Comparison of ENCODE assay signal across 8 mouse cellular contexts in genomic region chrX:43430581-43430980, GRCm38 (mm10). TPM values are rescaled to one million over a fixed set of nuclear protein-coding genes. Genes with fewer than 3 reads are reported as not detected.
DNase-seq lines count a peak whose midpoint lies in the region; ATAC-seq and TF ChIP-seq lines count a peak whose summit lies in the region.

No protein-coding gene starts in this region.

- peaks cover 33% of the 10 kb centered on the region for H3K27me3 ChIP-seq in liver, embryonic 12.5 days (replicated peaks)
- H3K27me3 ChIP-seq in embryonic facial prominence, embryonic 10.5 days (replicated peaks; ENCODE audit: low read depth, poor library complexity, severe bottlenecking) = peaks cover 38% of the 10 kb centered on the region
- H3K27me3 ChIP-seq in hindbrain, embryonic 16.5 days (replicated peaks; ENCODE audit: control insufficient read depth, insufficient read depth, low read length) = no peaks in the 10 kb centered on the region
- no peaks in the 10 kb centered on the region for H3K27me3 ChIP-seq in neural tube, embryonic 14.5 days (ENCODE audit: control insufficient read depth, insufficient read depth, low read length)
- H3K27me3 ChIP-seq in kidney, adult 2 months (replicated peaks; ENCODE audit: control insufficient read depth, insufficient read depth, low read length) = no peaks in the 10 kb centered on the region

- TF ChIP-seq CTCF in kidney, adult 2 months (conservative IDR thresholded peaks at IDR 0.05; ENCODE audit: insufficient read depth, insufficient read length, low read depth, low read length) = no peak

- no peak overlapping the region for H3K27ac ChIP-seq in liver, embryonic 12.5 days
- no peak overlapping the region for H3K27ac ChIP-seq in embryonic facial prominence, embryonic 10.5 days (replicated peaks)
- peak overlapping the region; percentile 83 for H3K27ac ChIP-seq in hindbrain, embryonic 16.5 days (ENCODE audit: low read depth, low read length)
- peak overlapping the region; percentile 72 for H3K27ac ChIP-seq in neural tube, embryonic 14.5 days (ENCODE audit: low read depth, low read length)
- H3K27ac ChIP-seq in kidney, adult 2 months (ENCODE audit: insufficient read depth, low read depth, low read length) = no peak overlapping the region

- no peak for TF ChIP-seq POLR2A in kidney, adult 2 months (IDR thresholded peaks at IDR 0.05; ENCODE audit: low read depth, low read length)

- no peaks in the 10 kb centered on the region for H3K4me1 ChIP-seq in liver, embryonic 12.5 days
- H3K4me1 ChIP-seq in embryonic facial prominence, embryonic 10.5 days = 0 out of 2 replicates have a peak, but pooled peaks cover 2% of the 10 kb centered on the region
- H3K4me1 ChIP-seq in hindbrain, embryonic 16.5 days (ENCODE audit: control insufficient read depth, insufficient read depth, low read depth, low read length) = no peaks in the 10 kb centered on the region
- H3K4me1 ChIP-seq in neural tube, embryonic 14.5 days (ENCODE audit: control insufficient read depth, insufficient read depth, low read length) = no peaks in the 10 kb centered on the region
- H3K4me1 ChIP-seq in kidney, adult 2 months (ENCODE audit: control insufficient read depth, insufficient read depth, low read length) = no peaks in the 10 kb centered on the region

- ATAC-seq in liver, embryonic 12.5 days = no peak
- peak; percentile 73 for ATAC-seq in hindbrain, embryonic 16.5 days
- peak; percentile 70; the same call in 1 of the 2 replicates for ATAC-seq in neural tube, embryonic 14.5 days (ENCODE audit: low read depth)
- ATAC-seq in erythroid progenitor cell, adult 5-6 weeks (replicated peaks; ENCODE audit: low FRiP score, poor library complexity, severe bottlenecking) = no peak

- no peaks in the 10 kb centered on the region for H3K36me3 ChIP-seq in liver, embryonic 12.5 days
- no peaks in the 10 kb centered on the region for H3K36me3 ChIP-seq in embryonic facial prominence, embryonic 10.5 days (replicated peaks)
- H3K36me3 ChIP-seq in hindbrain, embryonic 16.5 days (ENCODE audit: control insufficient read depth, insufficient read depth, low read length) = no peaks in the 10 kb centered on the region
- H3K36me3 ChIP-seq in neural tube, embryonic 14.5 days (ENCODE audit: control insufficient read depth, insufficient read depth, low read length) = no peaks in the 10 kb centered on the region
- H3K36me3 ChIP-seq in kidney, adult 2 months (ENCODE audit: control insufficient read depth, insufficient read depth, low read length) = no peaks in the 10 kb centered on the region

- no peak overlapping the region for H3K4me3 ChIP-seq in liver, embryonic 12.5 days
- H3K4me3 ChIP-seq in embryonic facial prominence, embryonic 10.5 days = peak overlapping the region; percentile 53
- peak overlapping the region; percentile 51 for H3K4me3 ChIP-seq in hindbrain, embryonic 16.5 days (ENCODE audit: low read length)
- peak overlapping the region; percentile 37 for H3K4me3 ChIP-seq in neural tube, embryonic 14.5 days (ENCODE audit: low read depth, low read length)
- no peak overlapping the region for H3K4me3 ChIP-seq in kidney, adult 2 months (ENCODE audit: insufficient read depth, low read depth, low read length)

- no peaks in the 10 kb centered on the region for H3K9me3 ChIP-seq in liver, embryonic 12.5 days (replicated peaks)
- no peaks in the 10 kb centered on the region for H3K9me3 ChIP-seq in embryonic facial prominence, embryonic 10.5 days
- no peaks in the 10 kb centered on the region for H3K9me3 ChIP-seq in hindbrain, embryonic 16.5 days (ENCODE audit: control insufficient read depth, low read length)
- no peaks in the 10 kb centered on the region for H3K9me3 ChIP-seq in neural tube, embryonic 14.5 days (ENCODE audit: control insufficient read depth, low read length)

- WGBS in liver, embryonic 12.5 days (ENCODE audit: insufficient replicate concordance) = 6% methylated on average over 11 of the region's 11 CpGs
- WGBS in embryonic facial prominence, embryonic 10.5 days = 12% methylated on average over 11 of the region's 11 CpGs
- 10% methylated on average over 11 of the region's 11 CpGs for WGBS in hindbrain, embryonic 16.5 days
- WGBS in neural tube, embryonic 14.5 days = 7% methylated on average over 11 of the region's 11 CpGs
- 1% methylated on average over 11 of the region's 11 CpGs for WGBS in kidney, adult 2 months

- peak overlapping the region; percentile 28; the same call in 1 of the 2 replicates for H3K4me2 ChIP-seq in liver, embryonic 12.5 days
- H3K4me2 ChIP-seq in hindbrain, embryonic 16.5 days (ENCODE audit: low read length) = peak overlapping the region; percentile 71
- H3K4me2 ChIP-seq in neural tube, embryonic 14.5 days (ENCODE audit: low read depth, low read length) = peak overlapping the region; percentile 57

- DNase-seq in liver = no peak
- peak; percentile 35 for DNase-seq in embryonic facial prominence, embryonic 10.5 days (ENCODE audit: low spot score)
- DNase-seq in kidney, adult 2 months = no peak
- no peak for DNase-seq in urinary bladder, adult 2 months (ENCODE audit: low spot score)

- H3K9ac ChIP-seq in liver, embryonic 12.5 days = no peak overlapping the region
- H3K9ac ChIP-seq in hindbrain, embryonic 16.5 days (ENCODE audit: low read depth, low read length) = peak overlapping the region; percentile 58
- H3K9ac ChIP-seq in neural tube, embryonic 14.5 days (replicated peaks; ENCODE audit: low read depth, low read length) = peak overlapping the region; percentile 50; the same call in 1 of the 2 replicates

RNA-seq across cellular contexts. Expression of gene Tenm1, which starts 1.7 kb away (rescaled TPM):
- 0.05 TPM in 1 of 2 replicates, not detected in the other for polyA plus RNA-seq in liver, embryonic 12.5 days (2016; fragmentation: Nextera tagmentation; extraction: Ambion mirVana)
- 0.31 and 0.61 TPM in 2 replicates for polyA plus RNA-seq in embryonic facial prominence, embryonic 10.5 days (2016; fragmentation: Nextera tagmentation; extraction: Ambion mirVana)
- polyA plus RNA-seq in hindbrain, embryonic 16.5 days (2015; fragmentation: Nextera tagmentation; extraction: Ambion mirVana) = 31.7 and 35.7 TPM in 2 replicates
- polyA plus RNA-seq in neural tube, embryonic 14.5 days (2014; fragmentation: Nextera tagmentation; extraction: Ambion mirVana) = 25.6 and 37.0 TPM in 2 replicates
- total RNA-seq in erythroid progenitor cell, adult 5-6 weeks (2015; ENCODE audit: low replicate concordance) = not detected in 2 replicates
- not detected in 2 replicates for total RNA-seq in erythroid progenitor cell, adult 5-6 weeks (2017; ENCODE audit: low replicate concordance)
- not detected in 2 replicates for polyA plus RNA-seq in kidney, adult 2 months (2012; rRNA removed)
- 0.03 and 0.07 TPM in 2 replicates for polyA plus RNA-seq in urinary bladder, adult 2 months (2012; rRNA removed)

Comparison
In these comparisons a context has a peak if more than half of its experiments do, and no peak if none do; other contexts are left out.
1. ATAC-seq: peak in hindbrain, embryonic 16.5 days (single experiment) and neural tube, embryonic 14.5 days (single experiment); none in liver, embryonic 12.5 days (single experiment) and erythroid progenitor cell, adult 5-6 weeks (single experiment).
2. H3K27ac ChIP-seq: peak in hindbrain, embryonic 16.5 days (single experiment) and neural tube, embryonic 14.5 days (single experiment); none in liver, embryonic 12.5 days (single experiment), embryonic facial prominence, embryonic 10.5 days (single experiment) and kidney, adult 2 months (single experiment).
3. H3K4me3 ChIP-seq: peak in embryonic facial prominence, embryonic 10.5 days (single experiment), hindbrain, embryonic 16.5 days (single experiment) and neural tube, embryonic 14.5 days (single experiment); none in liver, embryonic 12.5 days (single experiment) and kidney, adult 2 months (single experiment).
4. RNA of gene Tenm1, which starts 1.7 kb away (polyA plus RNA-seq): 25.6 to 37.0 TPM in neural tube, embryonic 14.5 days and 31.7 to 35.7 TPM in hindbrain, embryonic 16.5 days; 0.31 to 0.61 TPM in embryonic facial prominence, embryonic 10.5 days, 0.03 to 0.07 TPM in urinary bladder, adult 2 months, 0.05 TPM in liver, embryonic 12.5 days and not detected in kidney, adult 2 months; every median in the first group is over 10 times any median in the second.
5. Peak in every context shown above with its lines, with median percentiles within 50 percentile points of each other: H3K4me2 ChIP-seq.